Mouse (Mus musculus) intestine, embryonic 16.5 days (tissue): Measurements from ENCODE around the gene Ccna1. TPM values are rescaled to one million over a fixed set of nuclear protein-coding genes. Genes with fewer than 3 reads are reported as not detected.

Experiments
- ATAC-seq: fragments of 200-750 bp; cut with Nextera tagmentation; 2 replicates; pipeline ENCODE4 v1.8.0; 2017; ENCODE audit warnings: moderate TSS enrichment, moderate library complexity
- H3K27ac ChIP-seq: fragments of 300-500 bp; sonication (generic); 2 replicates; pipeline ENCODE4 v1.5.1; 2014; ENCODE audit warnings: mild to moderate bottlenecking, low read length
- H3K27me3 ChIP-seq: fragments of 300-500 bp; sonication (generic); replicated peaks from 2 replicates; pipeline ENCODE4 v1.6.1; 2014; ENCODE audit warnings: low read length, control low read depth, mixed read lengths; ENCODE audit not compliant: control insufficient read depth, insufficient read depth
- H3K36me3 ChIP-seq: fragments of 300-500 bp; sonication (generic); 2 replicates; pipeline ENCODE4 v1.6.1; 2014; ENCODE audit warnings: low read length, control low read depth; ENCODE audit not compliant: control insufficient read depth, insufficient read depth
- H3K4me1 ChIP-seq: fragments of 300-500 bp; sonication (generic); 2 replicates; pipeline ENCODE4 v1.6.1; 2014; ENCODE audit warnings: low read length, control low read depth, mixed read lengths; ENCODE audit not compliant: control insufficient read depth, insufficient read depth
- H3K4me2 ChIP-seq: fragments of 300-500 bp; sonication (generic); 2 replicates; pipeline ENCODE4 v1.6.1; 2014; ENCODE audit warnings: low read depth, low read length, control low read depth
- H3K4me3 ChIP-seq: fragments of 300-500 bp; sonication (generic); 2 replicates; pipeline ENCODE4 v1.5.1; 2014; ENCODE audit warnings: mild to moderate bottlenecking, low read length
- H3K9ac ChIP-seq: fragments of 300-500 bp; sonication (generic); 2 replicates; pipeline ENCODE4 v1.6.1; 2014; ENCODE audit warnings: low read depth, low read length
- H3K9me3 ChIP-seq: fragments of 300-500 bp; sonication (generic); 2 replicates; pipeline ENCODE4 v1.6.1; 2016; ENCODE audit warnings: low read length, control low read depth; ENCODE audit not compliant: control insufficient read depth
- WGBS: fragments of 180-500 bp; shearing (Covaris S2); extraction: QIAGEN DNeasy Blood & Tissue Kit; methylation state at CpG from one replicate; pipeline ENCODE4 v1.1.7; 2014; 5-methylcytosine and 5-hydroxymethylcytosine counted together
- polyA plus RNA-seq: library from polyadenylated mRNA; unstranded; fragments of >200 nt; fragmentation: Nextera tagmentation; extraction: Ambion mirVana; gene quantifications from 2 replicates; pipeline ENCODE4 v1.2.1, GENCODE M21; 2015

The Ccna1 gene
- polyA plus RNA-seq, 1 experiment from 2014 or later: 1.3 TPM

DNA sequence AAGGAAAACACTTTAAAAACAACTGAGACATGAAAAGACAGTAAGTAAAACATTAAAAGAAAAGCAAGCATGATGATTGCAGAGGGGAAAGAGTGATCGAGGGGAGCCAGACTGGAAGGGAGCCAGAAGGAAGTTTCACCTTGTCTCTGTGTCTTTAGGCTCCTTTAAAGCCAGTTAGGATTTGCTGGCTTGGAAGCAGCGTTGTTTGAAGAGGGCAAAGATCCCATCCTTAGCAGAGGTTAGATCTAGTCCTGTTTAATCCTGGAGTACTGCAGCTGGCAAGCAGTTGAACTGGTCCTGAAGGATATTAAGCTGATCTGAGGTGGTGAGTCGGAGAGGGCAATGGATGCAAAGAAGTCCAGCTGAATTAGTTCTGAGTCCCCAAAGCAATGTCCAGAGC is 33.5 kb upstream of the Ccna1 start:
- peak; percentile 63 for ATAC-seq
- Histone ChIP-seq H3K27me3 (no peaks in the 10 kb centered on the region), H3K36me3 (no peaks in the 10 kb centered on the region), H3K4me2 (no peak overlapping the region), H3K9me3 (no peaks in the 10 kb centered on the region), H3K4me3 (no peak overlapping the region), H3K9ac (no peak overlapping the region), H3K27ac (peak overlapping the region; percentile 71), H3K4me1 (0 out of 2 replicates have a peak, but pooled peaks cover 3% of the 10 kb centered on the region)
- WGBS: 51% methylated on average over 3 of the region's 3 CpGs

DNA sequence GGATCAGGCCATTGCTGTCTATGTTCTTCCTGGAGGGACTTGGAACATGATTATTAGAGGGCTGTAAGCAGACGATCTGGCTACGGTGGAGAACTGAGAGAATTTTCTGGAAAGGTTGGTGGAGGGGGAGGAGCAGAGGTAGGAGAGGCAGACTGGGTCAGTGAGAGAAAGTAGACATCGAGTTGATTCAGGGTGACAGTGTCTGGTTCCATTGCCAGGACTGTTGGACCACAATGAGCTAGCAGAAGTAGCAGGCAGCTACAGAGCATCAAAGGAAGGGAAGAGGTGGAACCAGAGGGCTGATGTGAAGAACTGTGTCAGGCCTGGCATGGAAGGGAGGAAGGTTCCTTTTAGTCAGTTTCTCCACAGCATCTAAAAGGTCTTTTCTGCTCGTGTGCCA is 33.1 kb upstream of the Ccna1 start:
- Histone ChIP-seq H3K36me3 (no peaks in the 10 kb centered on the region), H3K27me3 (no peaks in the 10 kb centered on the region), H3K9ac (no peak overlapping the region), H3K4me1 (0 out of 2 replicates have a peak, but pooled peaks cover 3% of the 10 kb centered on the region), H3K27ac (peak overlapping the region; percentile 71; the same call in 1 of the 2 replicates), H3K4me2 (no peak overlapping the region), H3K4me3 (no peak overlapping the region), H3K9me3 (no peaks in the 10 kb centered on the region)
- ATAC-seq: no peak
- WGBS: 62% methylated on average over 4 of the region's 4 CpGs

DNA sequence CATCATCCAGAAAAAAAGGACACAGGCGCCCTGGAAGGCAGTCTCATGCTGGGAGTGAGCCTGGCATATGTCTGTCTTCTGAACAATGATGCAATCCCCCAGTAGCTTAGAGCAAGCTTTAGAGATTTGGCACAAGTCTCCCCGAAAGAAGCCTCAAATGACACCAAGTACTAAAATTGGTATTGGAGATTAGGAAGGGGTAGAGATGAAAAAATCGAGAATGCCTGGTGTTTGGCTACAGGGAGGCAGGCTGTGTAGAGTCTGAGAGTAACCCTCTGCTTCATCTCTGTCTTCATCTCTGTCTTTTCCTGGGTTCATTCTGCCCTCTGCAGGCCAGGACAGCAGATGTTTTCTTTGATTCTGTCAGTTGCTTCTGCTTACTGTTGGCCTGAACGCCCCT is 32.1 kb upstream of the Ccna1 start:
- H3K27me3 ChIP-seq: no peaks in the 10 kb centered on the region
- 69% methylated on average over 4 of the region's 4 CpGs for WGBS
- 0 out of 2 replicates have a peak, but pooled peaks cover 3% of the 10 kb centered on the region for H3K4me1 ChIP-seq
- H3K36me3 ChIP-seq: no peaks in the 10 kb centered on the region
- no peak overlapping the region for H3K9ac ChIP-seq
- no peak overlapping the region for H3K27ac ChIP-seq
- H3K9me3 ChIP-seq: no peaks in the 10 kb centered on the region
- no peak overlapping the region for H3K4me2 ChIP-seq
- ATAC-seq: no peak
- no peak overlapping the region for H3K4me3 ChIP-seq

DNA sequence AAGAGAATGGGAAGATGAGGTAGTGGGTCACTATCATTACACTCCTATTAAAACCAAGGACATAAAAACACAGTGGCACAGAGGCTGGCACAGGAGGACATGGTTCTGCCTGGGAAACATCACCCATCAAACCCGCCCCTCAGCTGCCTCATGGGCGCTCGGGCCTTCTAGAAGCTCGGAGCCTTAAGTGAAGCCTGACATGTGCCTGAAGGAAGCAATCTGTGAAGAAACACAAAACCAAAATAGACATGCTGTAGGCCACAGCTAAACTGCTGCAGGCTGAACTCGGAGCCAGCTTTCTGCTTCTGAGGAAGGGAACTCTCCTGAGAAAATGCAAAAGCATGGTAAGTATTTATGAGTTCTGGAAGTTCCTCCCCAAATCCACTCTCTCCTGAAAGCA is 31.6 kb upstream of the Ccna1 start:
- Histone ChIP-seq H3K4me2 (no peak overlapping the region), H3K4me3 (no peak overlapping the region), H3K27me3 (no peaks in the 10 kb centered on the region), H3K36me3 (no peaks in the 10 kb centered on the region), H3K9ac (no peak overlapping the region), H3K27ac (no peak overlapping the region), H3K4me1 (0 out of 2 replicates have a peak, but pooled peaks cover 3% of the 10 kb centered on the region), H3K9me3 (no peaks in the 10 kb centered on the region)
- 90% methylated on average over 5 of the region's 5 CpGs for WGBS
- no peak for ATAC-seq

DNA sequence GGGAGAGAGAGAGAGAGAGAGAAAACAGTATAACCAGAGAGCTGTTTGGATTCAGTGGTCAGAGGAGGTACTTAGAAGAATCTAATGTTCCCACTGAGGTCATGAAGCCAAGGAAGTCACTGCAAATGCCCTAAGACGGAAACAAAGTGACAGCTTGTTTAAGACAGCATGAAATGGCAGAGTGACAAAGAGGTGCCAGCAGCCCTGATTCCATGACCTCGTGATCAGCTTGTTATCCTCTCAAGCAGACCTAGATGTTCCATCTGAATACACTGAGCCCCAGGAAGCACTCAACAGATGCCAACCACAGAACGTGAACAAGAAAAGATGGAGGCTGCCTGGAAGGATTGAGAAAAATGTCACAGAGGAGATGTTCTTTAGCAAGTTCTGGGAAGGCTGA is 30.4 kb upstream of the Ccna1 start:
- 65% methylated on average over 3 of the region's 3 CpGs for WGBS
- H3K4me1 ChIP-seq: 0 out of 2 replicates have a peak, but pooled peaks cover 3% of the 10 kb centered on the region
- no peaks in the 10 kb centered on the region for H3K9me3 ChIP-seq
- no peak for ATAC-seq
- H3K27me3 ChIP-seq: no peaks in the 10 kb centered on the region
- no peak overlapping the region for H3K4me3 ChIP-seq
- H3K9ac ChIP-seq: no peak overlapping the region
- no peak overlapping the region for H3K27ac ChIP-seq
- no peak overlapping the region for H3K4me2 ChIP-seq
- H3K36me3 ChIP-seq: no peaks in the 10 kb centered on the region

DNA sequence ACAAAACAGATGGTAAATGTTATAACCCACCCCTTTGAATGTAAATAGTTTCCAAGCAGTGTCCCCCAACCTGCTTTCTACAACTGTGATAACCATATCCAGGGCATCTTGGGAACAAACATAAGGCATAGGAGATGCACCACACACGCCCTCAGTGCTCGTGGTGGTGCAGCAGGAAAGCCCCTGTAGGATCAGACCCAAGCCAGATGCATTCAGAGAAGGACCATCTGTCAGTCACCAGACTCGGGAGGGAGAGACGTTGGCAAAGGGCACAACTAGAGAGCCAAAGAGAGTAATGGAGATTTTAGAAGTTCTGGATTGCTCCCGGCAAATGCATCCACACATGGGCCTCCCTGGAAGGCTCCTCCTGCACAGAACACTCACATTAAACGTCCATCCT is 29.5 kb upstream of the Ccna1 start:
- Histone ChIP-seq H3K9ac (no peak overlapping the region), H3K4me3 (no peak overlapping the region), H3K36me3 (no peaks in the 10 kb centered on the region), H3K27ac (no peak overlapping the region), H3K4me1 (no peaks in the 10 kb centered on the region), H3K4me2 (no peak overlapping the region), H3K9me3 (no peaks in the 10 kb centered on the region), H3K27me3 (no peaks in the 10 kb centered on the region)
- no peak for ATAC-seq
- WGBS: 61% methylated on average over 6 of the region's 6 CpGs

DNA sequence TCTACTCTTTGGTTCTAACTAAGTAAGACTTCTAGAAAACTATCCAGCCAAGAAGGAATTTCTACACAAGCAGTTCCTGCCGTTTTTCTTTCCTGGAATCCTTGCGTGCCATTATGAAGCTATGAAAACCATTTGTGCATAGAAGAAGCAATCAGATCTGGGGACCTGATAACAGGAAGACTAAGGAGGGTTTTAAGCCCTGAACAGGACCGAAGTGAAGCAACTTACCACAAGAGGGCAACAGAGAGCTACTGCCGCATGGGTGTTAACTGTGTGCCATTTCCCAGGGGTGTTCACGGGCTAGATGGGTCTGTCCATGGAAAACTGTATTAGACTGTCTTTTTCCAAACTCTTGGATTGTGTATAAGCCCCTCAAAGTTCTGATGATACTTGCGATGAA is 24.8 kb upstream of the Ccna1 start:
- WGBS: 16% methylated on average over 6 of the region's 6 CpGs
- Histone ChIP-seq H3K4me1 (no peaks in the 10 kb centered on the region), H3K36me3 (no peaks in the 10 kb centered on the region), H3K27ac (no peak overlapping the region), H3K27me3 (no peaks in the 10 kb centered on the region), H3K9ac (no peak overlapping the region), H3K4me2 (no peak overlapping the region), H3K9me3 (no peaks in the 10 kb centered on the region), H3K4me3 (no peak overlapping the region)
- peak; percentile 86 for ATAC-seq

DNA sequence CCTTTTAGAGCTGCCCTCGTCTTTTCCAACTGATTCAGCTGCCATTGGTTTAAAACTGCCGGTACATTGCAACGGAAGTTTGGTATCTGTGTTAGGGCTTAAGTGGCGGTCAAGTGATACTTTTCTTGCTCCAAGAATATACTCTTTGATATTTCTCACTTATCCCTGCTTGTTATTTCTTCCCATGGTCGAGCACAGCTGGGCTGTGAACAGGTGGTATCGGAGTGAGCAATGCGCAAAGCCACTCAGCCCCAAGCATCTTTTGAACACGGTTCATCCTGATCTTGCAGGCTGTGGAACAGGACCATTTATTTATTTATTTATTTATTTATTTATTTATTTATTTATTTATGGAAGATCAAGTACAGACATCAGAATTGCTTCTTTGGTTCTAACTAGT is 24.3 kb upstream of the Ccna1 start:
- Histone ChIP-seq H3K36me3 (no peaks in the 10 kb centered on the region), H3K4me3 (no peak overlapping the region), H3K4me2 (no peak overlapping the region), H3K4me1 (no peaks in the 10 kb centered on the region), H3K9ac (no peak overlapping the region), H3K27me3 (no peaks in the 10 kb centered on the region), H3K27ac (no peak overlapping the region), H3K9me3 (no peaks in the 10 kb centered on the region)
- 77% methylated on average over 8 of the region's 8 CpGs for WGBS
- ATAC-seq: 0 out of 2 replicates have a peak, but pooled peaks have one; percentile 19

DNA sequence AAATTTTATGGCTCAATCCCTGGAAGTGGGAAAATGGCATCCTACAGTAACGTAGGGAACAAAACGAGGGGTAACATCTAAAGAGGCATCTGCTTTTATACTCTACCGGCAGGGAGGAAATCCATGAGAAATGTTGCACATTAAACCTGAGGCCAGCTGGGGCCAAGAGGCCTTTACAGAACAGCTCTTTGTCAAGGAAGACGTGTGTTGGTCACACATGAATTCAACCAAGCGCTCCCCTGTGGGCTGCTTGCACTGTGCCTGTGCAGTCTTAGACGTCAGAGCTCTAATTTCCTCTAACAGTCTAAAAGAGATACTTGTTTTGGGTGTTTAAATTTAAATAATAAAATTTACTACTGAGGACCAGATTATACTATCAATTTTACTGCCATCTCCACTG is 22.9 kb upstream of the Ccna1 start:
- Histone ChIP-seq H3K27ac (no peak overlapping the region), H3K36me3 (no peaks in the 10 kb centered on the region), H3K27me3 (no peaks in the 10 kb centered on the region), H3K4me2 (no peak overlapping the region), H3K9ac (no peak overlapping the region), H3K9me3 (no peaks in the 10 kb centered on the region), H3K4me1 (no peaks in the 10 kb centered on the region), H3K4me3 (no peak overlapping the region)
- 57% methylated on average over 6 of the region's 6 CpGs for WGBS
- ATAC-seq: no peak

DNA sequence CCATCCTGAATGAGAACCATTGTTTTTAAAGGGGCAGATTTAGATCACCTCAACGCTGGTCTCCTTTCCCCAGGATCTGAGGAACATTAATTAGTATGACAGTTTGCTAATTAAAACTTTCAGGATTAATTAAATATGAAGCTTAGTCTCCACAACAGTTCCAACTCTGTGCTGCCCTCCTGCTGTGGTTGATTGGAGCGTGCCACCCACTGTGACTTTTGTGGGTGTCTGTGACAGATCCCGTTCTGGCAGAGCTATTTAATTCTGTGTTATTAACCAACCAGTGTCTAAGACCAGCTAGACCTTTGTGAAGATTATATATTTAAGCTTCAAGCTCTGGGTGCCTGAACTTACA is 20.0 kb upstream of the Ccna1 start:
- no peak overlapping the region for H3K4me3 ChIP-seq
- H3K9ac ChIP-seq: no peak overlapping the region
- H3K36me3 ChIP-seq: no peaks in the 10 kb centered on the region
- no peak for ATAC-seq
- no peak overlapping the region for H3K27ac ChIP-seq
- 67% methylated on average over 3 of the region's 3 CpGs for WGBS
- H3K4me1 ChIP-seq: no peaks in the 10 kb centered on the region
- no peaks in the 10 kb centered on the region for H3K9me3 ChIP-seq
- H3K4me2 ChIP-seq: no peak overlapping the region
- H3K27me3 ChIP-seq: no peaks in the 10 kb centered on the region
